Mouse (Mus musculus) erythroblast, embryonic 14.5 days (primary cell): ENCODE results near the gene Cuedc2.

ENCODE experiments used
- GATA1 ChIP-seq: IDR thresholded peaks from 2 replicates; pipeline ENCODE4 v1.6.1; 2012; ENCODE audit warnings: low read length, inconsistent platforms, mixed read lengths
- TAL1 ChIP-seq: IDR thresholded peaks from 3 replicates; pipeline ENCODE4 v1.6.1; 2012; ENCODE audit warnings: low read length, inconsistent platforms, mixed read lengths

DNA sequence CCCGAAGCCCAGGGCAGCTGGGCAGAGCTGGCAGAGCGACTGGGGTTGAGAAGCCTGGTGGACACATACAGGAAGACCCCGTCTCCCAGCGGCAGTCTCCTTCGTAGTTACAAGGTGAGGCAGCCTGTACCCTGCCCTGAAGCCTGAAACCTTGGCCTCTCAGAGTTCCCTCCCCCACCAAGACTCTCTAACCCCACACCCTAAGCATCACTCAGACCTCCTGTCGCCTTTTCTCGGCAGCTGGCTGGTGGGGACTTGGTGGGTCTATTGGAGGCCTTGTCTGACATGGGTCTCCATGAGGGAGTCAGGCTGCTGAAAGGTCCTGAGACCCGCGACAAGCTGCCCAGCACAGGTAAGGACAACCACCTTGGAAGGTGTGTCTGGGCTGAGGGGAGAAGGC, 27.2 kb downstream of the Cuedc2 start:
- TF ChIP-seq GATA1 (no peak), TAL1 (no peak)
